Mouse (Mus musculus) hindbrain, embryonic 12.5 days (tissue): ENCODE results near the gene Gm9844. TPM values are rescaled to one million over a fixed set of nuclear protein-coding genes. Genes with fewer than 3 reads are reported as not detected.

Source experiments
- ATAC-seq: fragments of 200-750 bp; cut with Nextera tagmentation; 2 replicates; pipeline ENCODE4 v1.8.0; 2017; ENCODE audit warnings: moderate TSS enrichment; ENCODE audit not compliant: low FRiP score
- H3K27ac ChIP-seq: fragments of 300-500 bp; sonication (generic); 2 replicates; pipeline ENCODE4 v1.5.1; 2016; ENCODE audit warnings: mild to moderate bottlenecking
- H3K27me3 ChIP-seq: fragments of 300-500 bp; sonication (generic); 2 replicates; pipeline ENCODE4 v1.6.1; 2016; ENCODE audit warnings: mild to moderate bottlenecking
- H3K36me3 ChIP-seq: fragments of 300-500 bp; sonication (generic); 2 replicates; pipeline ENCODE4 v1.6.1; 2016; ENCODE audit warnings: mild to moderate bottlenecking
- H3K4me1 ChIP-seq: fragments of 300-500 bp; sonication (generic); 2 replicates; pipeline ENCODE4 v1.6.1; 2016
- H3K4me2 ChIP-seq: fragments of 300-500 bp; sonication (generic); replicated peaks from 2 replicates; pipeline ENCODE4 v1.6.1; 2016; ENCODE audit warnings: mild to moderate bottlenecking
- H3K4me3 ChIP-seq: fragments of 300-500 bp; sonication (generic); 2 replicates; pipeline ENCODE4 v1.5.1; 2016; ENCODE audit warnings: mild to moderate bottlenecking
- H3K9ac ChIP-seq: fragments of 300-500 bp; sonication (generic); 2 replicates; pipeline ENCODE4 v1.6.1; 2016; ENCODE audit warnings: mild to moderate bottlenecking, moderate library complexity
- H3K9me3 ChIP-seq: fragments of 300-500 bp; sonication (generic); replicated peaks from 2 replicates; pipeline ENCODE4 v1.6.1; 2016; ENCODE audit warnings: mild to moderate bottlenecking
- WGBS: fragments of 180-500 bp; shearing (Covaris S2); methylation state at CpG from one replicate; pipeline ENCODE4 v1.1.7; 2016; 5-methylcytosine and 5-hydroxymethylcytosine counted together
- polyA plus RNA-seq: library from polyadenylated mRNA; unstranded; fragments of >200 nt; fragmentation: Nextera tagmentation; extraction: Ambion mirVana; gene quantifications from 2 replicates; pipeline ENCODE4 v1.2.1, GENCODE M21; 2016

Gm9844 gene
- polyA plus RNA-seq, 1 experiment from 2014 or later, result 28.6 TPM

DNA sequence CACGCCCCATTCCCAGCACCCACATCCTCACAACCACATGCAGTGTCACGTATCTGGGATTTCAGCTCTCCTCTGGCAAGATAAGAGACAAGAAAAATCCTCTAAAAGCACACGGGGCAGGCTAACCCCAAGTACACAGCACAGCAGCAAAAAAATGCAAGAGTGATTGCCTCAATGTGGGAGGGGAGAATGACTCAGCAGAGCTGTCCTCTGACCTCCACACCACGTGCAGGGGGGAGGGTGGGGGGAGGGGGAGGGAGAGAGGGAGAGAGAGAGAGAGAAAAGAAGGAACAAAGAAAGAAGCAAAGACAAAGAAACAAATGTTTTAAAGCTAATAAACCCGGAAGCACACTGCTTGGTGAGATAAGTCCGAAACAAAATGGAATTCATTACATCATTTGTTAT lies 11.1 kb upstream of the Gm9844 start:
- 34% methylated on average over 6 of the region's 6 CpGs for WGBS
- H3K4me1 ChIP-seq, result no peaks in the 10 kb centered on the region

DNA sequence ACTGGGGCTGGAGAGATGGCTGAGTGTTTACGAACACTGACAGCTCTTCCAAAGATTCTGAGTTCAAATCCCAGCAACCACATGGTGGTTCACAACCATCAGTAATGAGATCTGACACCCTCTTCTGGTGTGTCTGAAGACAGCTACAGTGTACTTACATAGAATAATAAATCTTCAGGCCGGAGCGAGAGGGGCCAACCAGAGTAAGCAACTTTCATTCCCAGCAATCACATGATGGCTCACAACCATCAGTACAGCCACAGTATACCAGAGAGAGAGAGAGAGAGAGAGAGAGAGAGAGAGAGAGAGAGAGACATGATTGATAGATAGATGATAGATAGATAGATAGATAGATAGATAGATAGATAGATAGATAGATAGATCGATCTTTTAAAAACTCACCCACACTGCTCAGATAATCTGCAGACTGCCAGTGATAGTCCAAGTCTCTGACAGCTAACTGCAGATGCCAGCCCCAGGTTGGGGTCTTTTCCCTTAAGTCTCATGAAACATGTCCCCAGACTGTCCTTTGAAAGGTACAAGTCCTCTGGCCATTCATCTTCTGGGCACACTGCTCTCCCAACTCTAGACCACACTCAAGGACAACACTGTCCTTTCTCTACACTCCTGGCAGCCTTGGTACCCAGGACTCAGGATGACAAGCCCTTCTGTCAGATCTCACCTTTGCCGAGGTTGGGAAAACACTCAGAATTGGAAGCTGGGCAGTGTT lies 10.3 kb upstream of the Gm9844 start:
- WGBS, result 79% methylated on average over 5 of the region's 5 CpGs
- H3K4me3 ChIP-seq, result no peak overlapping the region
- no peaks in the 10 kb centered on the region for H3K36me3 ChIP-seq
- H3K4me1 ChIP-seq, result no peaks in the 10 kb centered on the region
- no peaks in the 10 kb centered on the region for H3K9me3 ChIP-seq
- H3K27ac ChIP-seq, result no peak overlapping the region
- ATAC-seq, result no peak
- no peaks in the 10 kb centered on the region for H3K27me3 ChIP-seq
- H3K4me2 ChIP-seq, result no peak overlapping the region
- no peak overlapping the region for H3K9ac ChIP-seq

More for the DNA sequence above, 11.1 kb upstream of the Gm9844 start:
- no peaks in the 10 kb centered on the region for H3K27me3 ChIP-seq
- no peak overlapping the region for H3K9ac ChIP-seq
- ATAC-seq, result no peak
- no peaks in the 10 kb centered on the region for H3K9me3 ChIP-seq
- no peak overlapping the region for H3K4me2 ChIP-seq
- no peak overlapping the region for H3K4me3 ChIP-seq
- H3K36me3 ChIP-seq, result no peaks in the 10 kb centered on the region
- H3K27ac ChIP-seq, result no peak overlapping the region

DNA sequence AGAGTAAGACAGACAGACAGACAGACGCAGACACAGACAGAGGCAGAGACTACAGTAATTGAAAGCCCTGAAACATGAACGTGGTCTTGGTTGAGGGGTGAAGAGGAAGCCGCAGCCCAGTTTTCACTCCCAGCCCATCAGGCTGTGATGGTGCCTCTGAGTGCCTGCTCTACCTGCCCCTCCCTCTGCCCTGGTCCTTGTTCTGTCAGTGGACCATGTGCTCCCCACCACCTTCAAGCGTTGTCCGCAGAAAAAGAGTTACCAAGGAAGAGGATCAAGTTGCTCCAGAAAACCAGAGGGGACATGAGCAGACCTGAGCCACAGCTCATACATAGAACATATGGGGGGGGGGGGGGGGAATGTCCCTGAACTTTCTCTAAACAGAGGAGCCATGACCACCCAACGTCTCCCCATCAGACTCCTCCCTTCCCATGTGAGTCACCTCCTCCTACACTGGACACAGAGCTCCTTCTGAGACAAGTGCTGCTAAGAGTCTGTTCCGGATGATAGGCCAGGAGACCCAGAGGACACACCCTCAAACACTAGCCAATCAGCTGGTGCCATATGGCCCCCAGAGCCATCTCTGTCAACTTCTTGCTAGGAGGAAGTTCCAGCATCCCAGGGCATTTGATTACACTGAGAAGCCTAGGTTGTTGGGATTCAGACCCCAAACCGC lies 9.3 kb upstream of the Gm9844 start:
- no peak for ATAC-seq
- Histone ChIP-seq H3K27ac (no peak overlapping the region), H3K9ac (no peak overlapping the region), H3K4me3 (no peak overlapping the region), H3K36me3 (no peaks in the 10 kb centered on the region), H3K4me1 (no peaks in the 10 kb centered on the region), H3K4me2 (no peak overlapping the region), H3K27me3 (no peaks in the 10 kb centered on the region), H3K9me3 (no peaks in the 10 kb centered on the region)
- WGBS, result 82% methylated on average over 8 of the region's 8 CpGs

DNA sequence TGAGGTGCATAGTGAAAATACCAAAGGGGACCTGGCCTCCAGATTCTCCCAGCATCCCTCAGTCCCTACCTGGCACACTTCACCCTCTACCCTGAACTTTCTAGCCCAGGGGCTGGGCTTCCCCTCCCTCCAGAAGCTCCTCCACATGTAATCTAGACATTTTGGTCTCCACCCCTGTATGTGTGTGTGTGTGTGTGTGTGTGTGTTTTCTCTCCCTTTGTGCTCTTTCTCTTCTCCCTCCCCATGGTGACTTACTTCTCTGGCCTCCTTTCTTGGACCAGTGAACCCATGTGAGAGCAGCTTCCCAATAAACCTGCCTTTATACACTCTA lies 8.8 kb upstream of the Gm9844 start:
- ATAC-seq, result no peak

DNA sequence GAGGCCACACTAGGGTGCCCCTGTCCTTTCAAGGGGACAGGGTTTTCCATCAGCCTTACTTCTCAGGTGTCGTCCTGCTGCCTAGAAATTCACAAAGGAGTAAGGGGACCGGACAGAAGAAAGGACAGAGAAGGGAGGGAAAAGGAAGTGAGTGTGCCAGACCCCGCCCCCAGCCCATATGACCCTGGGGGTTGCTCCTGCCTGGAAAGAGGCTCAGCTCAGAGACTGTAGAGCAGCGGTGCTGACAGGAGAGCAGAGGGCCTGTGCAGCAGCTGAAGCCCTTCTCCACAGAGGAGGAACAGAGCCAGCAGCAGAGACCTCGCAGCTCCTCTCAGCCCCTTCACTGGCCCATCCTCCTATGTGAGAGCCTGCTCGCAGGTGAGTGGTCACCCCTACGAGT lies 8.3 kb upstream of the Gm9844 start:
- H3K4me1 ChIP-seq, result no peaks in the 10 kb centered on the region
- H3K9ac ChIP-seq, result no peak overlapping the region
- H3K36me3 ChIP-seq, result no peaks in the 10 kb centered on the region
- H3K9me3 ChIP-seq, result no peaks in the 10 kb centered on the region
- 45% methylated on average over 7 of the region's 7 CpGs for WGBS
- H3K27ac ChIP-seq, result no peak overlapping the region
- no peak for ATAC-seq
- H3K4me2 ChIP-seq, result 0 out of 2 replicates have a peak overlapping the region, but pooled peaks have one; percentile 8
- no peaks in the 10 kb centered on the region for H3K27me3 ChIP-seq
- no peak overlapping the region for H3K4me3 ChIP-seq

More for the DNA sequence above, 8.8 kb upstream of the Gm9844 start:
- H3K9ac ChIP-seq, result no peak overlapping the region
- H3K4me2 ChIP-seq, result no peak overlapping the region
- no peaks in the 10 kb centered on the region for H3K27me3 ChIP-seq
- H3K4me3 ChIP-seq, result no peak overlapping the region
- no peak overlapping the region for H3K27ac ChIP-seq
- H3K4me1 ChIP-seq, result no peaks in the 10 kb centered on the region
- H3K9me3 ChIP-seq, result no peaks in the 10 kb centered on the region
- no peaks in the 10 kb centered on the region for H3K36me3 ChIP-seq

DNA sequence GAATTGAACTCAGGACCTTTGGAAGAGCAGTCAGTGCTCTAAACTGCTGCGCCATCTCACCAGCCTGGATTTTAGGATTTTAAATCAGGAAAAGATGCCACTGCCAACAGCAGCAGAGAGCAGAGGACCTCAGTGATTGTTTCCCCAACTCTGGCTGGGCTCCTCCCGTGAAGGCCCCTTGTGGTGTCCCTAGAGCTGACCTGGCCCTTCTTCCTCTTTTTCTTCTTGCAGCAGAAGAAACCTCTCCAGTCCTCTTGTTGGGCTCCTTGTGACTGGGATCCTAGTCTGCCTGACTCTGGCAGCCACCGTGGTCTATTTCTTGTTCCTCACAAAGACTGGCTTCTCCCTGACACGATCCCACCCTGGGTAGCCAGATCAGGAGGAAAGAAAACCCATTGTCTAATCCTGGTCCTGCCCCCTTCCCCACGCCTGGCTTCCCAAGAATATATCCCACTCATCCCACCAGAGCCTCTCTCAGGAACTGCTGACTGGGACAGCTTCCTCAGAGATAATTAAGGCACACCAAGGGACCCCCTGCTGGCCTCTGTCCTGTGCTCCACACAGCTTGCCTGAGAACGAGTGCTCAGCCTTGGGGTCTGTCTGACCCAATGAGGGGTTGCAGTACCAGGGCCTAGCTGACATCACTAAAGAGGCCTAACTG lies 5.4 kb upstream of the Gm9844 start:
- H3K27me3 ChIP-seq, result no peaks in the 10 kb centered on the region
- H3K4me3 ChIP-seq, result no peak overlapping the region
- H3K9ac ChIP-seq, result no peak overlapping the region
- no peak for ATAC-seq
- H3K36me3 ChIP-seq, result no peaks in the 10 kb centered on the region
- no peak overlapping the region for H3K4me2 ChIP-seq
- H3K27ac ChIP-seq, result no peak overlapping the region
- H3K9me3 ChIP-seq, result no peaks in the 10 kb centered on the region
- 34% methylated on average over 6 of the region's 6 CpGs for WGBS
- no peaks in the 10 kb centered on the region for H3K4me1 ChIP-seq

DNA sequence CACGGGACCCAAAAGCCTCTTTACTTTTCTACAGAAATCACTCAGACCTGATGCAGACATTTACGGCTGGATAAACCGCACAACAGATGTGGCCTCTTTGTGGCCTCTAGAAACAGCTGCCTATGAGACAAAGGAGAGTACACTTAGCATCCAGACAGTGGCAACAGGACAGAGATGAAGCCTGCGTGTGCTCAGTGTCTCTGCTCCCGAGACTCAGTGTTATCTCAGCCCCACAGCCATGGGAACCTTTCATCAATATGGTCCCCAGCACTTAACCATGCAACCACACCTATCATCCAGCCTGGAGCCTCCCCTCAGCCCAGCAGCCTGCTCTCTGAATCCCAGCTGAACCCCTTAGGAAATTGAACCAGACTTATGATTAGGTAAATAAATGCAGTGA lies 2.8 kb upstream of the Gm9844 start:
- no peak for ATAC-seq
- Histone ChIP-seq H3K27ac (no peak overlapping the region), H3K4me2 (no peak overlapping the region), H3K4me1 (no peaks in the 10 kb centered on the region), H3K9ac (no peak overlapping the region), H3K27me3 (no peaks in the 10 kb centered on the region), H3K36me3 (no peaks in the 10 kb centered on the region), H3K4me3 (no peak overlapping the region), H3K9me3 (no peaks in the 10 kb centered on the region)
- 75% methylated on average over 5 of the region's 5 CpGs for WGBS

DNA sequence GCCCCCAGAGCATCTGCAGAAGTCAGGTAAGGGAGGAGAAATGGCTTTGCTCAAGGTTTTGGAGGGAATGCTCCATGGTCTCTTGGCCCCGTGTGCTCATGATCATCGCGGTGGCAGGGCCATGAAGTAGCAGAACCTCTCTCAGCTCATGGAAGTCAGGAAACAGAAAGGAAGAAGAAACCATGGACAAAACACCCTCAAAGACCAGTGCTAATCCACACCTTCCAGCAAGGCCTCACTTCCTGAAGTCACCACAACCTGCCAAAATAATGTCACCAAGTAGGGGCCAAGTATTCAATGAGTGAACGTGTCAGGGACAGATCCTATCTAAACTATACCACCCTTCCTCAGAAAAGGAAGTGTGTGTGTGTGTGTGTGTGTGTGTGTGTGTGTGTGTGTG lies 840 bp downstream of the Gm9844 start:
- Histone ChIP-seq H3K36me3 (no peaks in the 10 kb centered on the region), H3K27ac (no peak overlapping the region), H3K4me1 (no peaks in the 10 kb centered on the region), H3K9me3 (no peaks in the 10 kb centered on the region), H3K4me3 (no peak overlapping the region), H3K27me3 (no peaks in the 10 kb centered on the region), H3K9ac (no peak overlapping the region), H3K4me2 (no peak overlapping the region)
- ATAC-seq, result no peak
- 86% methylated on average over 4 of the region's 4 CpGs for whole genome bisulfite sequencing

DNA sequence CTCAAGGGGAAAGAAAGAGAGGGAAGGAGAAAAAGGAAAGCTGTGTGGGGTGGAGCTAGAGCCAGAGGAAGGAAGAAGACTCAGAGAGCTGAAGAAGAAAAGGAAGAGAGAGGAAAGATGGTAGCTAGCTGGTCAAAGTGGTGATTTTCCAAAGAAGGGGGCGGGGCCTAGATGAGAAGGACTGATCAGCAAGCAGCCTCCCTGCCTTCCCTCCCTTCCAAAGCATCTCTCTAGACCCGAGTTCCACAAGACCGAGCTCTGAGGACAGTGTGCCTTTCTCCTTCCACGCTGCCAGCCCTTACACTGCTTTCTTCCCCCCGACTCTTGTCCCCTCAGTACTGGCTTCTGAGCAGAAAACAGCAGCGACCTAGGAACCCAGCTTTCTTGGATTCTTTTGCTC lies 2.1 kb downstream of the Gm9844 start:
- ATAC-seq, result no peak
- Histone ChIP-seq H3K4me2 (no peak overlapping the region), H3K27me3 (no peaks in the 10 kb centered on the region), H3K27ac (no peak overlapping the region), H3K9ac (0 out of 2 replicates have a peak overlapping the region, but pooled peaks have one; percentile 3), H3K36me3 (no peaks in the 10 kb centered on the region), H3K9me3 (no peaks in the 10 kb centered on the region), H3K4me3 (no peak overlapping the region), H3K4me1 (no peaks in the 10 kb centered on the region)
- 31% methylated on average over 6 of the region's 6 CpGs for WGBS

DNA sequence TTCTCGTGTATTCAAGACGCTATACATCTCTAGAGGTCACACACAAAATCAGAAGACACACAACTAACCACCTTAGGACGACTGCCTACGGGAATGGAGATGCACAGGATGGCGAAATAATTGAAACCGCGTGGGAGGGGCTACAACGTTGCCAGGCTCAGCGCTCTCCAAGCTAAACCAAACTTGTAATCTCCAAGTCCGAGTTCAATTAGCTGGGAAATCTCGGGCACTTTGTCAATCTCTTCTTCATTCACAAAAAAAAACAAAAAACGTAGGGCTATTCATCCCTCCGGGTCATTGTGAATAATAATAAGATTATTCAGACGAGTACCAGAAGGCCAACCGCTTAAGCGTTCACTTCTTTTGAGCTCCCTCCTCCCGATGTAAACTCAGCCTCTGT lies 7.1 kb downstream of the Gm9844 start:
- no peak overlapping the region for H3K4me3 ChIP-seq
- peaks cover 3% of the 10 kb centered on the region; the same call in 1 of the 2 replicates for H3K9me3 ChIP-seq
- H3K27ac ChIP-seq, result no peak overlapping the region
- H3K4me1 ChIP-seq, result no peaks in the 10 kb centered on the region
- 57% methylated on average over 17 of the region's 17 CpGs for WGBS
- H3K27me3 ChIP-seq, result peaks cover 14% of the 10 kb centered on the region
- H3K9ac ChIP-seq, result no peak overlapping the region
- no peaks in the 10 kb centered on the region for H3K36me3 ChIP-seq
- ATAC-seq, result no peak
- no peak overlapping the region for H3K4me2 ChIP-seq

DNA sequence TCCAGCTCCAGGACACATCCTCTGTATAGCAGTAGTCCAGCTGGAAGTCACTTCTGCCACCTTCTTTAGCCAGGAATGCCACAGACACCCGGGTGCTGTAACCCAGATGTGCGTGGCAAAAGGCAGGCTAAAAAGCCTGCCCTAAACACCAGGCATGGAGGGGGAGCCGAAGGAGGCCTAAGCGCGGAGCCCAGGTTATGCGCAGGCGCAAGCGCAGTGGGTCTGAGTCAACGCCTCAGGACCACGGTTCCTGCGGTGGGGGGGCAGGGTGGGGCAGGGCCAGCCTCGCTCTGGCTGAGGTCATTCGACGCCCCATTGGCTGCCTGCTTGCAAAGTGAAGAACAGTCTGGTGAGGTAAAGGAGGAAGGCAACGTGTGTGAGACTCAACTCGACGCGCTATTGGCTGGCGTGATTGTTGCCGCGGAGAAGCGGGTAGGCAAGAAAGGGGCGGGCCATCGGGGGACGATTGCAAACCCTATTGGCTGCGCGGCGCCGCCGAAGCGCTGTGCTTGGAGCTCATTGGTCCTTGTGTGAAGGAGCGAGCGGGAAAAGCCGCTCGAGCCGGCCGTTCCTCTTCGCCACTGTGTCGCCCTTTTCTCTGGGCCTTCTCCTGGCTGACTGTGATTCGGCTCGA lies 7.6 kb downstream of the Gm9844 start, which contains the start of the genes Lypd4 and Dmrtc2:
TSS of gene Lypd4 (minus strand) at position 410 of the 634 bp plus-strand sequence.
TSS of gene Dmrtc2 (plus strand) at position 526 of the 634 bp plus-strand sequence.
- Histone ChIP-seq H3K36me3 (no peaks in the 10 kb centered on the region), H3K27ac (no peak within 1 kb of the TSS), H3K4me2 (peak within 1 kb of the TSS; percentile 15; the same call in 1 of the 2 replicates), H3K4me1 (no peaks in the 10 kb centered on the region), H3K9ac (no peak within 1 kb of the TSS), H3K4me3 (no peak within 1 kb of the TSS), H3K27me3 (peaks cover 14% of the 10 kb centered on the region), H3K9me3 (peaks cover 3% of the 10 kb centered on the region; the same call in 1 of the 2 replicates)
- WGBS, result 54% methylated on average over 41 of the region's 41 CpGs
- no peak for ATAC-seq

DNA sequence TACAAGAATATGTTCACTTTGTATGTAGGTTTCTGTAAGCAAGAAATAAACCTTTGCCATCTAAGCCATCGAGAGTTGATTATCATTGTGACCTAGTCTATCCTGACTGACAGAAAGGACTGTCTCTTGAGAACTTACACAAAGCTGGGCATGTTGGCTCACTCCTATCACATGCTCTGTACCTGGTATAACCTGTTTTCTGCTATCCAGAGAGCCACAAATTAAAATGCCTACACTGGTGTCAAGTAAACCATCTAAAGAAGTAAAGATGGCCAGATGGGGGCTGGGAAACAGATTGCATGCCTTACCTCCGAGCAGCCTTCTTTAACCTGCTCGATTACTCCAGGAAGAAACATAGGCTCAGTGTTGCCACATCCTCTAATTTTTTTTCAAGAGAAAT lies 15.6 kb downstream of the Gm9844 start:
- 86% methylated on average over 3 of the region's 3 CpGs for WGBS
- ATAC-seq, result no peak
- Histone ChIP-seq H3K4me2 (no peak overlapping the region), H3K4me1 (no peaks in the 10 kb centered on the region), H3K9me3 (no peaks in the 10 kb centered on the region), H3K4me3 (no peak overlapping the region), H3K36me3 (no peaks in the 10 kb centered on the region), H3K27me3 (no peaks in the 10 kb centered on the region), H3K27ac (no peak overlapping the region), H3K9ac (no peak overlapping the region)
